Mouse (Mus musculus): Measurements from ENCODE around the gene Uhrf1bp1l.
A peak's percentile ranks its signal among the peaks of the same experiment; 100 is the strongest.

Gene Uhrf1bp1l

DNA sequence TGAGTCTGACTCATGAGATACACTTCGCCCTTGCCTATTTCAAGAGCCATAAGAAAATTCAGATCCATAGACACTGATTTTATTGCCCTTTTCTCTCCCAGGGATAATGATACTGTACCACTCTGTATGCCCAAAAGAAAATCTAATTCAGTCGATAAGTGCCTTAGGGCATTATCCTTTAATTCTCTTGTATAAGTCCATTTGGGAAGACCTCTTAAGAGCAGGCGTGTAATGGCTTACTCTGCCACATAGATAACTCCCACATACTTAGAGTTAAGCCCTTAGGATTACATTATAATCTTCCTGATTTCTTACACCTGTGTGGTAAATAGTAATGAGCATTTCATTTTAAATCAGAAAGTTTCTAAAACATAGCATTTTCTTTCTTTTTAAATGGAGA is 1.8 kb downstream of the Uhrf1bp1l start:
- peak; percentile 19 for DNase-seq

DNA sequence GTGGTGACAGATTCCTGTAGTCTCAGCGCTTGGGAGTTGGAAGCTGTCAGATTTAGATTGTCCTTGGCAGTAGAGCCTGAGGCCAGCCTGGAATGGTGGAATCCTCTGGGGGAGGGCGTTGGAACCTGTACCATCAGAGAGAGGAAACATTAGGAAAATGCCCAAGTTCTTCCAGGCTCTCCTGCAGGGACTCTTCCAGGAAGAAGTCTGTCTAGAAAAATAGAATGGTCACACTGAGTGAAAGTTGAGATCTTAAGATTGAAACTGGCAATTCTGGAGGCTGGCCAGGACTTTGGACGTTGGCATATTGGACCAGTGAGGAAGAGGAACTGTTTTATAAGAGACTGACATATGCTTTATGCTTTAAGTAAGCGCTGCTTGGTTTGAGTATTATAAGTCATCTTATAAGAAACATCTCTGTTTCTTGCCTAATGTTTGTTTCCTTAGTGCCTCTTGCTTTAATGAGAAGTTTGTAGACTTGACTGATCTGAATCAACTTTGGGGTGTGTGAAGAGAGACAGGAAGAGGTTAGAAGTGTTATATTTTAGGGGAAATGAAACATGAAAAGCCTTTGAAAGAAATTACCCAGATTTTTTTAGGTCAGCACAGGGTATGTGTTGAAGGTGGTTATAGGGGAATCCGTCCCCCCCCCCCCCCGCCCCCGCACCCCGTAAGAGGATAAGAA is 2.6 kb downstream of the Uhrf1bp1l start:
- peak; percentile 30 for DNase-seq

DNA sequence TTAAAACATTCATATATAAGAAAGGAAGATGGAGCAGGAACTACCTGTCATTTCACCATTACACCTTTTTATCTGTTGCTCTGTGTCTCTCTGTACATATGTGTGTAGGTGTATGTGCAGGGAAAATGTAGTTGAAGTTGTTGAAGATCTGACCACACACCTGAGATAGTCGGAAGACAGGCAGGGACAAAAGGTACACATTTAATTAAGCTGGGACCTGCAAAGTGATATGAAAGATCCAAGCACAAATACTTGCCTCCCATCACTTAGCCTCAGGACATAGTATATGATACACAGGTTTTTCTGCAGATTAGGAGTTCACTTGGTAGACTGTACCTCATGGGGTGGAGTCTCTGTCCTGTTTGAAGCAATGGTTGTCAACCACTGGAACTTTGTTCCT is 3.1 kb downstream of the Uhrf1bp1l start:
- no peak for DNase-seq

DNA sequence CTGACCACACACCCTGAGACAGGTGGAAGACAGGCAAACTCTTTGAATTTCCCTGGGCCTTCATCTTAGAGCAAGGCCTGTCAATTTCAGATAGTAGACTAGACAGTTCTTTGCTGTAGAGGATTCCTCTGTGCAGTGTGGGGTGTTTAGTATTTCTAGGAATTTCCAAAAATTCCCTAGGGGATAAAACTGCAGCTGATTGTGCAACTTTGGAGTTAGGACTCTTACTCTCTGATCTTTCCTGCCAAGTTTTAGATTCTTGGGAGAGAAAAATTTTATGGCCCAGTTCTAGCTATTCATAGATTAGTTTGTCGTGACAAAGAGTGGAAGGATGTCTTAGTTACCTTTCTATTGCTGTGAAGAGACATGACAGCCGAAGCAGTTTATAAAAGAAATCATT is 3.8 kb downstream of the Uhrf1bp1l start:
- DNase-seq = no peak

DNA sequence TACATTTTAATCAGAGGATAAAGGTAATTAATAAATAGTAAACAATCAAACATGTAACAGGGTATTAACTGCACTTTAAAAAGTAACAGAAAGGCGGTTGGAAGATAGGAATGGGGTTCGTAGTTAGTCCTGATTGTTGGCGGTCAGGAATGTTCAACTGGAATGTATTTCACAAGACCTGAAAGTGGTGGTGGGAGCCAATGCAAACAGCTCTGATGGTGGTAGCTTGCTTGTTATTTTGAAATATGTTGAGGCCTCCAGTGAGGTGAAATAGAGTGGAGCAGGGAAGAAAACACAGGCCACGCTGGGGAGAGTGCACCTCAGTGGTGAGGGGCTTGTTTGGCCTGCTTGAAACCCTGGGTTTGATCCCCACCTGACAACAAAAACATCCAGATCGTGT is 6.3 kb downstream of the Uhrf1bp1l start:
- DNase-seq = no peak

DNA sequence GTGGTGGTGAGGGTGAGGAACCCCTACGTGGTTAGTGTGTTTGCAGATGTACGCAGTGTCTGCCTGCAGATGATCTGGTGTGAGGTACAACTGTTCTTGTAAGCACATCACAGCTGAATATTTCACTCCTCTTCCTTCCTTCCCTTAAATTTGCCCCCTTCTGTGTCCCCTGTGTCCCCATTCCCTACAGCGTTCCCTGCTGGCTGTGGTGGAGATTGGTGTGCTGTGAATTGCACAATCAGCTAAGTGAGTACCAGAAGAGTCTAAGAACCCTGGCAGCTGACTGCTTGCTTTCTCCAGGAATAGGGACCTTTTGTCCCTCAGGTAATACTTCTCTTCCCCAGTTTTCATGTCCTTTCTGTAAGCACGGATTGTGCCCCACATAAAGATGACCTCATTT is 10.4 kb downstream of the Uhrf1bp1l start:
- no peak for DNase-seq

DNA sequence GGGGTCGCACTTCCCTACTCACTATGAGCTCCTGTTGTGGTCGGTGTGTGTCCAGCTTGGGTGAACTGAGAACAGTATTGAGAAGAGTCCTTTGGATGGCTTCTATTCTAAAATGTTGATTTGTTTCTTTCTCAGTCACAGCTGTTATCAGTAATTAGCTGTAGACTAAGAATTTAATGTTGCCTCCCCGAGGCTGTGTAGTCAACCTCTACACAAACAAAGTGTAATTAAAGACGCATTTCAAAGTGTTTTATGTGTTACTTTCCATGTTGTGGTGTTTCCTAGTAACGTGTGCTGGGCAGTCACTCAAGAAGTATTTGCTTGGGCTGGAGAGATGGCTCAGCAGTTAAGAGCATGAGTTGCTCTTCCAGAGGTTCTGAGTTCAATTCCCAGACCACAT is 16.0 kb downstream of the Uhrf1bp1l start:
- no peak for DNase-seq

DNA sequence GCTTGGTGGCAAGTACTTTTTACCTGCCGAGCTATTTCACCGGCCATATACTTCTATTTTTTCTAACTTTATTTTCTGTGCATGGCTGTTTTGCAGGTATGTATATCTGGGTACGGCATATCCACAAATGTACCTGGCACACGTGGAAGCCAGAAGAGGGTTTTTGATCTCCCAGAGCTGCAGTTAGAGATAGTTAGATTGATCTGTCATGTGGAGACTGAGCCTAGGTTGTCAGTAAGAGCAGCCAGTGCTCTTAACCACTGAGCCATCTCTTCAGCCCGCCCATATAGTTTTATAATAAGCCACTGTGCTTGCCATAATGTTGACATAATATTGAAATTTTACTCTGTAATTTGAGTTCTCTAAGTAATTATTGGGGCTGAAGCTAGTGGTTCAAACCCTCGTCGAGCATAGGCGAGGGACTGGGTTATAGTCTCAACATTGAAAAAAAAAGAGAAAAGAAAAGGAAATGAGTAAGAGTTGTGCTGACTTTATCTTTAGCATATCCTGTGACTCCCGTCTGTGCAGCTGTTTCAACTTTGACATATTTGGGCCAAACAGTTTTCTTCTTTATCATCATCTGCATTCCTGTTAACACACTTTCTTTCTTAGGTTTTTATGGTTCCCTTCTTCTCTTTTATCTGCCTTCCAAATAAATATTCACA is 19.8 kb downstream of the Uhrf1bp1l start:
- DNase-seq = no peak

DNA sequence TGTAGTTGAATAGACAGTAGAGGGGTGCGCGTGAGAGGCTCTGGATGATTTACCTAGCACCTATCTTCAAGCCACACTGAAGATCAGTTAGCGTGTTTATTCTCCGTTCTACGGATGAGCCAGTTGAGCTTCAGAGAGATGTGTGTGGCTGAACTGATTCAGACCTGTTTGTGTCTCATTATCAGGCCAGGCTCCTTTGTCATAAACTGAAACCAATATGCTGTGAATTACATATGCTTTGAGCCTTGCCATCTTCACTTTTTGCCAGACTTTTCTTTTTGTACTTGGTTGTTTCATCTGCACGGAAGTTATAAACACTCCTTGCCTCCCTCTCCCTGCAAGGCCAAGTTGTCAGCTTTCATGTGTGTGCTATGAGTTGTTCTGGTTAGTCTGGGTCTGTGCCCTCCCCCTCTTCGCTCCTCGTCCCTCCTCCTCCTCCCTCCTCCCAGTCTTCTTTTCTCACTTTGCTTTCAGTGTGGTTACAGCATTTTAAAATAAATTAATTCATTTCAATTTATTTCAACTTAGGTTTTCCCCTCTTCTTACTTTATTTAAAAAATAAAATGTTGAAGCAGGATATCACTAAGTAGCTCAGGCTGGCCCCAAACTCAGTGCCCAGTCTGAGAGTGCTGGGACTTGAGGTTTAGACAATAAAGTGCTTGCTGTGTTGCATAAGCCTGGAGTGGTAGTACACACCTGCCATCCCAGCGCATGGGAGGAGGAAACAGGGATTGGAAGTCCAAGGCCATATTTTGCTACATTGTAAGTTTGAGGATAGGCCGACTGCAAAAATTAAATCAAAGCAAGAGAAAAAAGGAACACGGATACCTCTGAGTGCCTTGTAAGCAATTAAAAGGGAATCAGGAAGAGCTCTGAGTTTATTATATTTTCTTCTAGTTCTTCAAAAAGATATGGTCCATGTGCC is 21.3 kb downstream of the Uhrf1bp1l start:
- DNase-seq = no peak

DNA sequence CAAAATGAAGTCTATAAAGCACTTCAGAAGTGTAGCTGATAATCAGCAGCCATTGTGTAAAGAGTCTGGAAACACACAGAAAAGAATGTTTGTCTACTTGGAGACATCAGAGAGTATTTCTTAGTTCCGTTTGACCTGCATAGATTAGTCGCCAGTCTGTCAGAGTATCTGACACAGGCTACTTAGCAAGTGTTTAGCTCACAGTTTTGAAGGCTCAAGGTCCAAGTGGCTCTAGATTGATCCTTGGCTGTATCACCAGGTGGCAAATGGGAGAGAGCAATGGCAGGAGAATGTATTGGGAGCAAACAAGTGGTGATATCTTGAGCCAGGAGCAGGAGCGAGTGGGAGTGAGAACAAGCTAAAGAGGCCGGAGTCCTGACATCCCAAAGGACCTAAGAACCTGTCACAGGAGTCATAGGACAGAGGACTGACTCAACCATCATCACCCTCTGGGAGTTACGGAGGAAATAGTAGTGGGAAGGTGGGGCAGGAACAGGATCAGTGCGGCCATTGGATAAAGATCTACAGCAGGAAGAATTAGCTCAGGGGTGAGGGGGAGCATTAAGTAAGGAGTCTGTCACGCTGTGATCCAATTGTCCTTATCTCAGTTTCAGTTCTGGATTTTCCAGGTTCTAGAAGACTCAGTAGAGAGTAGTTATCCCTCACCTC is 23.7 kb downstream of the Uhrf1bp1l start:
- DNase-seq = no peak

DNA sequence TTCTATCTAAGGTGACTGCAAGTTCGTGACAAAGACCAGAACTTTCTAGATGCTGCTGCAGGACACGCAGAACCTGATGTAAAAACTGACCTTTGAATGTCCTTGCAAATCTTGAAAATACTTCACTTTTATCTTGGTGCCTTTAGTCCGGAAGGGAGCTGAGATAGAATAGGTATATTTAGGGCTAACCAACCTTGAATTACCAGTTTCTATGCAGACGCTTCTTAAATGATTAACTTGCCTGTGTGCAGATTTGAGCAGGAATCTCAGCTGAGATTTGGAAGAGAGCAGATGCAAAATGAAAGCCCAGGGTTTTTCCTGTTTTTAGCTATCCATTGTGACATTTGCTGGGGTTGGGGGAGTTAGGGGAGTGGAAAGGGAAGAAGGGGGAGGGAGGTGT is 24.3 kb downstream of the Uhrf1bp1l start:
- DNase-seq = no peak

DNA sequence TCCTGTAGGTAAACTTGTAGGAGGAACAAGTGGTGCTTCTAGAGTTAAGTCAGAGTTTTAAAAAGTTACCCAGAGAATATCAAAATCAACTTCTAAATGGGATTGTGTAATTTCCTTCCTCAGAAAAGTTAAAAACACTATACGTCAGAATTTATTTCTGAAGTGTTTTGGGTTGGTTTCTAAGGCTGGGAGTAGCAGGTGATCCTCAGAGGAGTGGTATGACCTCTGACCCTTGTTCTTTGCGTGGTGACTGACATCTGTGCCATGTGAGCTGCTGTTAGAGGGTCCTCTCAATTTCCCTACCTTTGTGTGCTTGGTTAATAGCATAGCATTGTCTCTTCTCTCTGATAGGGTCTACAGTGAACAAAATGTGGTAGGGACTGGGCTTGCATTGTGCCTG is 27.1 kb downstream of the Uhrf1bp1l start:
- DNase-seq = no peak

DNA sequence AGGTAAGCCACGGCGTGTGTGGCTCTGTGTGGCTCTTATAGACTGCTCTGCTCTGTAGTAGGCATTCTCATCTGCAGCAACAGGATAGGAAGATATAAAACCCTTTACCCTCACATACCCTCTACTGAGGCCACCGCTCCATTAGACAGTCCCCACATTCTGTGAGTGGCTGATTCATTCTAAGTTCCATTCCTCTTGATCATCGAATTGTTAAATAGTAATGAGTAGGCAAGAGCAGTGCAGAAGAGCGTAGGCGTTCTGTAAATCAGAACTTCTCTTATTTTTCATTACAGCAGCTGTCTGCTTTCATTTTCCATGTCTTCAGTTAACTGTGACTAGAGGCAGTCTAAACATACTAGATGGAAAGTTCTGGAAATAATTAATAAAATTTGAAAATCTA is 31.2 kb downstream of the Uhrf1bp1l start:
- no peak for DNase-seq

DNA sequence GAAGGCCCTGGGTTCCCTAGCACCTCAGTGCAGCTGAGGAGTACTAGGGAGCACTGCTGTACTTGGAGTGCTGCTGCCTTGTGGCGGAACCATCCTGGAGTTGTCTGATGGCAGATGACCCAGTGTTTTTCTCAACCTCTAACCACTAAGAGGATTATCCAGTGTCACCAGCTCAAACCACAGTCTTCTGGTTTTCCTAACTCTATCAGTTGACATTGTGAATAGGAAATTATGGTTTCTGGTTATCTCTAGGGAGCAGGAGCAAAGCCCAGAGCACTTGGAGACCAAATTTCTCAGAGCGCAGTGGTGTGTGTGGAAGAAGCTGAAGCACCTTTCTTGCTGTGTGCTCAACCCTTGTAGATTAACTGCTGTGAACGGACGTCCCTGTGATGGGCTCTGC is 47.1 kb downstream of the Uhrf1bp1l start:
- no peak for DNase-seq

DNA sequence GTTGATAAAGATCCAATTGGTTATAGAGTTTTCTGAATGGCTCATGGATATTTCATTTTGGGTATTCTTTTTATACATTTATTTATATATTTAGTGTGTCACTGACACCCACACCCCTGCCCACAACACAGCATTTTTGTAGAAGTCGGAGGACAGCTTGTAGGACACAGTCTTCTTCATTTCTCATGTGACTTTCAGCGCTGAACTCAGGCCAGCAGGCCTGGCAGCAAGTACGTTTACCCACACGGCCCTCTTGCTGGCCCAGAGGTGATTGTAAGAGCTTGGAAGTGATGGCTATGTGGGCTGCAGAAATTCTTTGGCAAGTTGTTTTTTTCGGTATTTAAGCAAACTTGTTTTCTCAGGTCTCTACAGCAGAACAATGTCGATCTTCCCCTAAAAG is 49.3 kb downstream of the Uhrf1bp1l start:
- DNase-seq = peak; percentile 21

DNA sequence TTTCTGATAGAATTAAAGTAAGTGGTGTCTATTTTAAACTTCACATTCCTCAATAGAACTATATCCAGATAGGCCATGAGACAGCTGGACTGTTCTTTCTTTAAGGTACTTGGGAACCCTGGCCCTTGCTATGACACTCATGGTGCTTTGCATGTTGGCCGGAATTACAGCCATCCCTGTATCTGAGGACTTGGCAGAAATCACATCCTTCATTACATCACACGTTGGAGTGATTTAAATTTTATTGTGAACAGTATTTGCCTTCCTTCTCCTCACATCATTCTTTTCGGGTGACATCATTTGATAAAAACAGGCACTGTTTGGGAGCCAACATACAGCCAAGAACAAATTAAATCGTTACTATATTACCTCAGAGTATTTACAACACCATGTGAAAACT is 74.4 kb downstream of the Uhrf1bp1l start:
- DNase-seq = no peak

DNA sequence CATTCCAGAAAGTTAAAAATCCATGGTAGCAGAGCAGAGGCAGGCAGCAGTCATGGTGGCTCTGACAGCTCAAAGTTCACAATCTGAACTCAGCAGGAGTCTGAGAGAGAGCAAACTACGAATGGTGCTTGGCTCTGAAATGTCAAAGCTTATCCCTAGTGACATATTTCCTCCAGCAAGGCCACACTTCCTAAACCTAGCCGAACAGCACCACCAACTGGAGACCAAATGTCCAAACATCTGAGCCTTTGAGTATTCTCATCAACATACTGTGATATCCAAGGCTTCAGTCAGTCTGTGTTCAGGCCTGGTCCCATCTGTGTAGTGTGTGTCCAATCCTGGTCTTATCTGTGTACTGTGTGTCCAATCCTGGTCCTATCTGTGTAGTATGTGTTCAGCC is 79.1 kb downstream of the Uhrf1bp1l start:
- no peak for DNase-seq

DNA sequence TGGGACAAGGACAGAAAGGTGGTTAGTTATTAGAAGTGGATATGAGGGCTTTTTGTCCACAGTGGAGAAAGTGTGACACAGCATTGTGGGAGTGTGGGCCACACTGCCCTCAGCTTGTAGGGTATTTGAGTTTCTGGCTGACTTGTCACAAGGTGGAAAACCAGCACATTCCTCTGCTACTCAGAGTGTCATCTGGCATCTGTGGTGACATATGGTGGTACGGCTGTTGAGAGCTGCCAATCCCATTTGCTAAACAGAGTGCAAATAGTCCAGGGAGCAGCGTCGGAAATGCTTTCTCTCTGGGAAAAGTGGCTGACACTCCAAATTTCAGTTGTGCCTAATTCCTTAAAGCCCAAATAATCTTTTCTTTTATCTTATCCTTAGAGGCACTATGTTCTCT is 82.1 kb downstream of the Uhrf1bp1l start:
- peak; percentile 95 for DNase-seq

DNA sequence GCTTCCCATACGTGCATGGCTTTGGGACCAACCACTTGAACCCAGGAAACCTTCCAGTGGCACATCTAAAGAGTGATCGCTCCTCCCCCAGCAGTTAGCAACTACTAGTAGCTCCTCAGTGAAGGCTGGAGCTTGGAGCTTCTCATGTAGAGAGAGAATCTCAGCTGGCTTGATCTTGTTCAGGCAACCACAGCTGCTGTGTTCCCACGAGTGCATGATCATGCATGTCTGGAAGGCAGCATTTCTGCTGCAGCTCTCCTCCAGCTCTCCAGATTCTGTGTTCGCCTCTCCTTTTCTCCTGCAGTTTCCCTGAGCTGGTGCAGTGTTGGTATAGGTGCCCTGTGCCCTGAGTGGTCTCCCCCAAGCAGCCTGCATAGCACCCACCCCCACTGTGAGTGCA is 87.5 kb downstream of the Uhrf1bp1l start:
- DNase-seq = no peak

DNA sequence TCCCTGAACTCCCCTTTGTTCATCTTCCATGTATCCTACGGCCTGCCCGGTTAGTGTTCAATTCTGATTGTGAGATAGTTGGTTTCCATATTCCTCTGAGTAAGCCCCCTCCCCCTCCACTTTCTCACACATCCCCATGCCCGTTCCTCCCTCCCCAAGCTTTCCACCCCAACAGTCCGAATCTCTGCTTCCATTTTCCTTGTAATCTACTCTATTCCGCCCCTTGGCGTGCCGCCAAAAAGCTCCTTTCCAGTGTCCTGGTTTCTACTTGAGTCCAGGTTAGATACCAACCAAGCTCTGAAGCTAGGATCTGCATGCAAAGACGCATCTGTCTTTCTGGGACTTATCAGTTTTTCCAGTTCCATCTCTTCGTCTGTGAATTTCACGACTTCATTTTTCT is 88.4 kb downstream of the Uhrf1bp1l start:
- DNase-seq = peak; percentile 44

DNA sequence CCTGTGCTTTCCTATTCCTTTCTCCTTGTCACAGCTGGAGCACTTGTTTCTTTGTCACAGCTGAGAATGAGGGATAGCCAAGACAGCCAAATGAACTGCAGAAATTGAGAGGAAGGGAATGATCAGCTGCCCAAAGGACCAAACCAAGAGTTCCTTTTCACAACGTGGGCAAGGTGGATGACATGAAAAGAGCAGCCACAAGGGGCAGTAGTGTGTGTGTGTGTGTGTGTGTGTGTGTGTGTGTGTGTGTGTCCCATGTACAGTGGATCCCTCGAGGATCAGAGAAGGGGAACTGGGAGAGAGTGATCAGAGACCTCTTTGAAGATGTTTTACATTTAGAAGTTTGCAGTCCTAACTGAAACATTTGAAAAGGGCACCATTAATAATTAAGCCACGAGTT is 92.7 kb downstream of the Uhrf1bp1l start:
- DNase-seq = no peak

DNA sequence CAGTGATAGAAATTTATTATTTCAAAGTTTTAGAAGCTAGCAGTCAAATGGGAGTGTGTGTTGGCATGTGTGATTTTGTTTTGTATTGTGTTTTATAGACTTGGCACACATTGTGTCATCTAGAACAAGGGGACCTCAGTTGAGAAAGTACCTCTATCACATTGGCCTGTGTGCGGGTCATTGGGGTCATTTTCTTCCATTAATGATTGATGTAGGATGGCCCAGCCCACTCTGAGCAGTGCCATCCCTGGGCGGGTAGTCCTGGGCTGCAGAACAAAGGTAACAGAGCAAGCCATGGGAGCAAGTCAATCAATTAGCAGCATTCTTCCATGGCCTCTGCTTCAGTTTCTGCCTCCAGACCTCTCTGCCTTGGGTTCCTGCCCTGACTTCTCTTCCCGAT is 94.0 kb downstream of the Uhrf1bp1l start:
- no peak for DNase-seq

DNA sequence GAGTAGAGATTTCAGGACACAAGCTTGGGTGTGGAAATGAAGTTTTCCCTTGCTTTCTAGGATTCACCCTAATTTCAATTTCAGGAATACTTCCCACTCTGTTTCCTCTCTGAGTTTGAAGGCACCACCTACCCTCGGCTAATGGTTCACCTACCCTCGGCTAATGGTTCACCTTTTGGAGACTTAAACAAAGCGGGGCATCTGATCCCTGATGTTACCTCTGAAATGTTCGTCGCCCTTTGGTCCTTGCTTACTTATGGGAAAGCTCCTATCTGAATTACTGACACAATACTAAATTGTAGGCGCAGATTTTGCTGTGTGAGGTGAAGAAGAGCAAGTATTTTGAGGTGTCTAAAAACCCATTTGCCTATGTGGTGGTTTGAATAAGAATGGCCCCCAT is 106.2 kb downstream of the Uhrf1bp1l start:
- DNase-seq = no peak
